Comparison of ENCODE assay signal across 20 mouse cellular contexts in the genomic region with DNA sequence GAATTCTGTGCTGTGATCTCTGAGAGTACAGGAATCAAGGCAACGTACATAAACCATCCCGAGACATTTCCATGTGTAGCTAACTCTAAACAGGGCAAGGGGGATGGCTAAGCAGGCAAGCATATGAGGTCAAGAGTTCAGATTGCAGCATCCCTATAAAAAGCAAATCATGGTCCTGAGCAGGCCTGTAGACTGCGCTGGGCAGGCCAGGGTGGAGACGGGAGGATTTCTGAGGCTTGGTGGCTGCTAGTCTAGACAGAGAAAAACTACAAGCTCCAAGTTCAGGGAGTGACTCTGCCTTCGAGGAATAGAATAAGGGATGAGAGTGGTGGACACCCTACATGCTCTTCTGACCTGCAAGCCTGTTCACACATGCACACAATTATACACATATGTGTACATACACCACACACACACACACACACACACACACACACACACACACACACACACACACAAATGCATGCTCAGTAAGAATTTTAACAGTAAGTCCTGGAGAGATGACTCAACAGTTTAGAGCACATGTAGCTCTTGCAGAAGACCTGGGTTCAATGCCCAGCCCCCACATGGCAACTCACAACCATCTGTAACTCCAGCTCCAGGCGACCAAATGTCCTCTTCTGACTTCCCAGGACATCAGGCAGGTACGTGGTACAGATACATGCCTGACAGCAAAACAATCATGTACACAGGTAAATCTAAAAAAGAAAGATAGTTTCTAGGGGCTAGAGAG. TPM values are rescaled to one million over a fixed set of nuclear protein-coding genes. Genes with fewer than 3 reads are reported as not detected.
"Had no signal": no experiment of that assay in that cellular context is flagged by ENCODE, and none has a peak within 500 bp of the region (broad histone marks: within the 10 kb centered on the region; RNA-seq: fewer than 3 reads in every experiment).

No protein-coding gene starts in this region.

- H3K9ac ChIP-seq: limb, embryonic 12.5 days; lung, embryonic 15.5 days; neural tube, embryonic 13.5 days; stomach, embryonic 15.5 days had no signal

- DNase-seq: kidney, adult 8-10 months; kidney, postnatal 25 days; lung, postnatal 14 days; right cerebral cortex, postnatal 14 days; thymus, adult 2 months; thymus, postnatal 25 days had no signal

- H3K4me2 ChIP-seq: limb, embryonic 12.5 days; lung, embryonic 15.5 days; midbrain, embryonic 11.5 days; neural tube, embryonic 13.5 days; stomach, embryonic 15.5 days had no signal

- ATAC-seq: intestine, embryonic 16.5 days; midbrain, embryonic 16.5 days had no signal

- H3K9me3 ChIP-seq: limb, embryonic 12.5 days; lung, embryonic 15.5 days; megakaryocyte, embryonic 14.5 days; neural tube, embryonic 13.5 days; stomach, embryonic 15.5 days had no signal

- H3K36me3 ChIP-seq: limb, embryonic 12.5 days; lung, embryonic 15.5 days; neural tube, embryonic 13.5 days; stomach, embryonic 15.5 days had no signal

- H3K4me1 ChIP-seq: limb, embryonic 12.5 days; lung, embryonic 15.5 days; neural tube, embryonic 13.5 days; stomach, embryonic 15.5 days had no signal

- H3K4me3 ChIP-seq: limb, embryonic 12.5 days; lung, embryonic 15.5 days; megakaryocyte, embryonic 14.5 days; neural tube, embryonic 13.5 days; stomach, embryonic 15.5 days had no signal

- H3K27ac ChIP-seq: limb, embryonic 12.5 days; lung, embryonic 15.5 days; macrophage; neural tube, embryonic 13.5 days; stomach, embryonic 15.5 days had no signal

- H3K27me3 ChIP-seq: limb, embryonic 12.5 days; lung, embryonic 15.5 days; neural tube, embryonic 13.5 days; stomach, embryonic 15.5 days had no signal

RNA-seq across cellular contexts. Expression of gene Tex21, which starts 6.5 kb away (rescaled TPM):
- total RNA-seq: layer of hippocampus, postnatal 25 days; left cerebral cortex, adult 8-10 months; left cerebral cortex, postnatal 36 days; liver, adult 2 months had no signal
- polyA plus RNA-seq: limb, embryonic 12.5 days; liver, adult 2 months; lung, embryonic 15.5 days; macrophage; midbrain, embryonic 11.5 days; midbrain, embryonic 16.5 days; neural tube, embryonic 13.5 days; spleen, adult 2 months; stomach, embryonic 15.5 days; thymus, adult 2 months had no signal
